Comparison of ENCODE assay signal across 8 mouse cellular contexts in genomic region chr12:76177000-76177863, GRCm38 (mm10). TPM values are rescaled to one million over a fixed set of nuclear protein-coding genes. Genes with fewer than 3 reads are reported as not detected.
DNase-seq lines count a peak whose midpoint lies in the region; ATAC-seq and TF ChIP-seq lines count a peak whose summit lies in the region.

Gene Esr2 (minus strand): TSS chr12:76177259.

- peak within 1 kb of the TSS; percentile 58 for H3K4me3 ChIP-seq in forebrain, embryonic 10.5 days
- H3K4me3 ChIP-seq in hindbrain, postnatal 0 days (ENCODE audit: low read length) = peak within 1 kb of the TSS; percentile 45
- H3K4me3 ChIP-seq in lung, embryonic 15.5 days = peak within 1 kb of the TSS; percentile 48
- H3K4me3 ChIP-seq in neural tube, embryonic 14.5 days (ENCODE audit: low read depth, low read length) = peak within 1 kb of the TSS; percentile 31

- ATAC-seq in hindbrain, postnatal 0 days = peak; percentile 70; the same call in 1 of the 2 replicates
- peak; percentile 79; the same call in 1 of the 2 replicates for ATAC-seq in lung, embryonic 15.5 days (ENCODE audit: borderline replicate concordance, extremely low read depth, low FRiP score, low TSS enrichment)
- peak; percentile 65; the same call in 1 of the 2 replicates for ATAC-seq in neural tube, embryonic 14.5 days (ENCODE audit: low read depth)

- no peaks in the 10 kb centered on the region for H3K9me3 ChIP-seq in forebrain, embryonic 10.5 days
- H3K9me3 ChIP-seq in hindbrain, postnatal 0 days (ENCODE audit: low read length) = no peaks in the 10 kb centered on the region
- H3K9me3 ChIP-seq in lung, embryonic 15.5 days = no peaks in the 10 kb centered on the region
- H3K9me3 ChIP-seq in neural tube, embryonic 14.5 days (ENCODE audit: control insufficient read depth, low read length) = no peaks in the 10 kb centered on the region

- WGBS in forebrain, embryonic 10.5 days = under 1% methylated on average over 39 of the region's 39 CpGs
- under 1% methylated on average over 39 of the region's 39 CpGs for WGBS in hindbrain, postnatal 0 days
- under 1% methylated on average over 39 of the region's 39 CpGs for WGBS in lung, embryonic 15.5 days
- WGBS in neural tube, embryonic 14.5 days = under 1% methylated on average over 39 of the region's 39 CpGs

- H3K27ac ChIP-seq in forebrain, embryonic 10.5 days = no peak within 1 kb of the TSS; the same call in 1 of the 2 replicates
- no peak within 1 kb of the TSS for H3K27ac ChIP-seq in hindbrain, postnatal 0 days
- no peak within 1 kb of the TSS for H3K27ac ChIP-seq in lung, embryonic 15.5 days
- no peak within 1 kb of the TSS for H3K27ac ChIP-seq in neural tube, embryonic 14.5 days (ENCODE audit: low read depth, low read length)

- H3K4me2 ChIP-seq in hindbrain, postnatal 0 days (ENCODE audit: low read depth, low read length) = peak within 1 kb of the TSS; percentile 96
- peak within 1 kb of the TSS; percentile 94 for H3K4me2 ChIP-seq in lung, embryonic 15.5 days
- H3K4me2 ChIP-seq in neural tube, embryonic 14.5 days (ENCODE audit: low read depth, low read length) = peak within 1 kb of the TSS; percentile 88

- no peak for TF ChIP-seq CTCF in hindbrain, postnatal 0 days (IDR thresholded peaks at IDR 0.05; ENCODE audit: low read depth)

- H3K4me1 ChIP-seq in forebrain, embryonic 10.5 days = peaks cover 9% of the 10 kb centered on the region
- H3K4me1 ChIP-seq in hindbrain, postnatal 0 days (ENCODE audit: insufficient read depth, low read length) = peaks cover 6% of the 10 kb centered on the region
- H3K4me1 ChIP-seq in lung, embryonic 15.5 days = peaks cover 6% of the 10 kb centered on the region; the same call in 1 of the 2 replicates
- 0 out of 2 replicates have a peak, but pooled peaks cover 2% of the 10 kb centered on the region for H3K4me1 ChIP-seq in neural tube, embryonic 14.5 days (ENCODE audit: control insufficient read depth, insufficient read depth, low read length)

- H3K27me3 ChIP-seq in forebrain, embryonic 10.5 days (ENCODE audit: poor library complexity, severe bottlenecking) = peaks cover 33% of the 10 kb centered on the region
- no peaks in the 10 kb centered on the region for H3K27me3 ChIP-seq in hindbrain, postnatal 0 days (ENCODE audit: insufficient read depth, low read length)
- no peaks in the 10 kb centered on the region; the same call in 1 of the 2 replicates for H3K27me3 ChIP-seq in lung, embryonic 15.5 days
- no peaks in the 10 kb centered on the region for H3K27me3 ChIP-seq in neural tube, embryonic 14.5 days (ENCODE audit: control insufficient read depth, insufficient read depth, low read length)

- peak; percentile 20 to 27 for DNase-seq in layer of hippocampus, postnatal 10 days (ENCODE audit: low spot score in 2 of 2)
- no peak for DNase-seq in layer of hippocampus, adult 9-10 months (ENCODE audit: low spot score)
- DNase-seq in adrenal gland, postnatal 14 days = peak; percentile 37
- peak; percentile 57 for DNase-seq in forebrain, embryonic 10.5 days (ENCODE audit: extremely low spot score, low spot score)
- peak; percentile 40 for DNase-seq in hindbrain, postnatal 0 days (ENCODE audit: low spot score)
- DNase-seq in gastrocnemius, postnatal 10 days = no peak

- peak within 1 kb of the TSS; percentile 49 for H3K9ac ChIP-seq in hindbrain, postnatal 0 days (replicated peaks; ENCODE audit: low read length)
- H3K9ac ChIP-seq in lung, embryonic 15.5 days = peak within 1 kb of the TSS; percentile 46
- H3K9ac ChIP-seq in neural tube, embryonic 14.5 days (replicated peaks; ENCODE audit: low read depth, low read length) = peak within 1 kb of the TSS; percentile 22

- no peaks in the 10 kb centered on the region for H3K36me3 ChIP-seq in forebrain, embryonic 10.5 days (replicated peaks)
- no peaks in the 10 kb centered on the region for H3K36me3 ChIP-seq in hindbrain, postnatal 0 days (ENCODE audit: insufficient read depth, low read length)
- no peaks in the 10 kb centered on the region for H3K36me3 ChIP-seq in lung, embryonic 15.5 days
- no peaks in the 10 kb centered on the region for H3K36me3 ChIP-seq in neural tube, embryonic 14.5 days (ENCODE audit: control insufficient read depth, insufficient read depth, low read length)

RNA-seq across cellular contexts. Expression of gene Esr2, which starts in this region (rescaled TPM):
- total RNA-seq in layer of hippocampus, postnatal 10 days (2021) = under 1 TPM; 0.18 TPM
- total RNA-seq in adrenal gland, postnatal 14 days (2021) = not detected in 2 replicates
- polyA plus RNA-seq in forebrain, embryonic 10.5 days (2016; fragmentation: Nextera tagmentation; extraction: Ambion mirVana) = 0.10 and 0.47 TPM in 2 replicates
- total RNA-seq in hindbrain, postnatal 0 days (2014; rRNA removed) = 0.29 and 0.31 TPM in 2 replicates
- polyA plus RNA-seq in hindbrain, postnatal 0 days (2015; fragmentation: Nextera tagmentation; extraction: Ambion mirVana) = 0.28 and 0.35 TPM in 2 replicates
- polyA plus RNA-seq in lung, embryonic 15.5 days (2015; fragmentation: Nextera tagmentation; extraction: Ambion mirVana) = 0.34 TPM in 2 replicates
- 0.08 and 0.19 TPM in 2 replicates for polyA plus RNA-seq in neural tube, embryonic 14.5 days (2014; fragmentation: Nextera tagmentation; extraction: Ambion mirVana)
- total RNA-seq in gastrocnemius, postnatal 10 days (2021) = under 1 TPM; 0.07 to 0.09 TPM

Comparison
In these comparisons a context has a peak if more than half of its experiments do, and no peak if none do; other contexts are left out.
1. Peak in DNase-seq in layer of hippocampus, postnatal 10 days; RNA of the gene not detected or under 1 TPM.
2. Peak in DNase-seq in adrenal gland, postnatal 14 days; RNA of the gene not detected or under 1 TPM.
3. Peak in DNase-seq and H3K4me3 ChIP-seq in forebrain, embryonic 10.5 days; RNA of the gene not detected or under 1 TPM.
4. Peak in DNase-seq, ATAC-seq, H3K4me3 ChIP-seq, H3K9ac ChIP-seq and H3K4me2 ChIP-seq in hindbrain, postnatal 0 days; RNA of the gene not detected or under 1 TPM.
5. Peak in ATAC-seq, H3K4me3 ChIP-seq, H3K9ac ChIP-seq and H3K4me2 ChIP-seq in lung, embryonic 15.5 days; RNA of the gene not detected or under 1 TPM.
6. Peak in ATAC-seq, H3K4me3 ChIP-seq, H3K9ac ChIP-seq and H3K4me2 ChIP-seq in neural tube, embryonic 14.5 days; RNA of the gene not detected or under 1 TPM.